Mouse (Mus musculus) testis, postnatal 10 days (tissue): Measurements from ENCODE around the gene Msx2.

ENCODE experiments used
- DNase-seq: peaks from one replicate; pipeline ENCODE4 v3.0.0; 2021; ENCODE audit warnings: low spot score

Gene Msx2

GRCm38 (mm10) chr13:53472614-53473124 is at the start of gene Msx2:
Gene Msx2, minus strand, starts transcription at chr13:53473074.
- peak; percentile 64 for DNase-seq

GRCm38 (mm10) chr13:53521468-53521867 is 48.6 kb upstream of the Msx2 start:
- DNase-seq, result no peak

- no peak for DNase-seq
These were observed 47.6 kb upstream of the Msx2 start for GRCm38 (mm10) chr13:53520343-53520937.

GRCm38 (mm10) chr13:53519727-53520126 is 46.9 kb upstream of the Msx2 start:
- DNase-seq, result no peak

GRCm38 (mm10) chr13:53518306-53518705 is 45.4 kb upstream of the Msx2 start:
- DNase-seq, result no peak

GRCm38 (mm10) chr13:53514574-53514973 is 41.7 kb upstream of the Msx2 start:
- DNase-seq, result no peak

GRCm38 (mm10) chr13:53511366-53511765 is 38.5 kb upstream of the Msx2 start:
- DNase-seq, result no peak

GRCm38 (mm10) chr13:53502406-53502805 is 29.5 kb upstream of the Msx2 start:
- DNase-seq, result no peak

GRCm38 (mm10) chr13:53501561-53502253 is 28.8 kb upstream of the Msx2 start:
- DNase-seq, result no peak

GRCm38 (mm10) chr13:53501057-53501456 is 28.2 kb upstream of the Msx2 start:
- no peak for DNase-seq

- DNase-seq, result no peak
These were observed 13.6 kb upstream of the Msx2 start for GRCm38 (mm10) chr13:53486512-53486911.

- peak; percentile 51 for DNase-seq
These were observed 2.9 kb upstream of the Msx2 start for GRCm38 (mm10) chr13:53475701-53476188.

- no peak for DNase-seq
These were observed 1.6 kb upstream of the Msx2 start for GRCm38 (mm10) chr13:53474491-53474890.

- DNase-seq, result no peak
These were observed 1.1 kb upstream of the Msx2 start for GRCm38 (mm10) chr13:53473991-53474390.

- no peak for DNase-seq
These were observed 417 bp upstream of the Msx2 start for GRCm38 (mm10) chr13:53473291-53473690.

- no peak for DNase-seq
These were observed 804 bp downstream of the Msx2 start for GRCm38 (mm10) chr13:53471926-53472613.

GRCm38 (mm10) chr13:53471411-53471810 is 1.5 kb downstream of the Msx2 start:
- no peak for DNase-seq

- DNase-seq, result no peak
These were observed 2.3 kb downstream of the Msx2 start for GRCm38 (mm10) chr13:53470437-53471151.

GRCm38 (mm10) chr13:53469756-53470155 is 3.1 kb downstream of the Msx2 start:
- DNase-seq, result no peak

GRCm38 (mm10) chr13:53468171-53468570 is 4.7 kb downstream of the Msx2 start:
- DNase-seq, result no peak

GRCm38 (mm10) chr13:53466189-53466866 is 6.5 kb downstream of the Msx2 start:
- no peak for DNase-seq
